Mouse (Mus musculus): Measurements from ENCODE around the gene Dupd1. TPM values are rescaled to one million over a fixed set of nuclear protein-coding genes. Genes with fewer than 3 reads are reported as not detected.

The Dupd1 gene
- 0.13 and 0.18 TPM in 2 replicates for polyA plus RNA-seq (2015; fragmentation: Nextera tagmentation; extraction: Ambion mirVana)

DNA sequence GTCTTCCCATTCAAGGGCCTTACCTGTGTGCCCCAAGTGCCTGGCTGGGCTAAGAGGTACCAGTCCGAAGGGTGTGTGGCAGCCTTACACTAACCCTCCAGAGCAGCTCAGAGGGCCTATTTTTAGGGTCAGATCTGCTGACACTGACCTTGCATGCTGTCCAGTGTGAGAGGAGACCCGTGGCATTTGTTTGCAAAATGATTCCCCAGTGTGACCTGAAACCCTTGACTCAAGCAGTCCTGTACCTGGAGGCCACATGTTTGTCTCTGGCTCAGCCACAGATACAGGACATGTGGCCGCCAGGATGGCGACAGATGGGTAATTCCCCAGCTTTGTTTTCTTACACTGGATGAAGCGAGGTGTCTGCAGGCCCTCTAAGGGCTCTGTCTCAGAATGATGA lies at the start of gene Dupd1:
Gene Dupd1 (minus strand): TSS at position 91 of the 400 bp plus-strand sequence.
- Histone ChIP-seq H3K4me1 (replicated peaks) (peaks cover 2% of the 10 kb centered on the region), H3K27me3 (no peaks in the 10 kb centered on the region), H3K4me3 (replicated peaks) (no peak within 1 kb of the TSS), H3K36me3 (no peaks in the 10 kb centered on the region), H3K9ac (replicated peaks) (no peak within 1 kb of the TSS), H3K4me2 (replicated peaks) (no peak within 1 kb of the TSS), H3K9me3 (no peaks in the 10 kb centered on the region), H3K27ac (no peak within 1 kb of the TSS)
- WGBS, result 81% methylated on average over 5 of the region's 5 CpGs
- no peak for ATAC-seq

DNA sequence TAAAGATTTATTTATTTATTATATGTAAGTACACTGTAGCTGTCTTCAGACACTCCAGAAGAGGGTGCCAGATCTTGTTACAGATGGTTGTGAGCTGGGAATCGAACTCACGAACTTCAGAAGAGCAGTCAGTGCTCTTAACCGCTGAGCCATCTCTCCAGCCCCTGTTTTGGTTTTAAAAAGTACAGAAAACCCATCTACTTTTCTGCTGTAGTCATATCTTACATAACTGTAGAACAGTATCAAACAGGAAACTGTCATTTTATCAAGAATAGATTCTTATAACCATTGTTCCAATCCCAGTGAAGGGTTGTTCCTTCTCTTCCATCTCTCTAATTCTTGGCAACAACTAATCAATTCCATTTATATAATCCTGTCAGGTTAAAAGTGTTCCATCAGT lies 49.4 kb upstream of the Dupd1 start:
- no peak for ATAC-seq
- H3K27ac ChIP-seq, result no peak overlapping the region
- H3K4me2 ChIP-seq (replicated peaks), result no peak overlapping the region
- H3K9me3 ChIP-seq, result no peaks in the 10 kb centered on the region
- H3K36me3 ChIP-seq, result no peaks in the 10 kb centered on the region
- no peak overlapping the region for H3K4me3 ChIP-seq (replicated peaks)
- H3K4me1 ChIP-seq (replicated peaks), result peaks cover 8% of the 10 kb centered on the region
- 96% methylated on average over 3 of the region's 3 CpGs for WGBS
- H3K9ac ChIP-seq (replicated peaks), result no peak overlapping the region
- H3K27me3 ChIP-seq, result no peaks in the 10 kb centered on the region

DNA sequence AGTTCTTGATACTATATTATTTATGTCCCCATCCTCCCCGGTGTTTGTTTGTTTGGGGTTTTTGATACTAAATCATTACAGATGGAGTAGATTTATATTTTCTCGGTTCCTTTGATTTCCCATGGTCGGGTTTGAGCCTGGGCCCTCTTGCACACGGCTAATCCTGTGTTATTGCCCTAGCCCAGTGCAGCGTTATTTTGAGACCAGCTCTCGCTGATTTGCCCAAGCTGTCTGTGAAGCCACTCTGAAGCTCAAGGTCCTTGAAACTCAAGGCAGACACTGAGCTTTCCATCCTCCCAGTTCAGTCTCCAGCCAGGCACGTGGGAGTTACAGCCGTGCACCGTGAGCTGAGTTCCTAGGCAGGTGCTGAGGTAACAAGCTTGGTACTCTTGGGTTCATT lies 47.2 kb upstream of the Dupd1 start:
- no peak overlapping the region for H3K4me3 ChIP-seq (replicated peaks)
- no peak overlapping the region for H3K9ac ChIP-seq (replicated peaks)
- no peak for ATAC-seq
- 93% methylated on average over 9 of the region's 9 CpGs for WGBS
- H3K4me1 ChIP-seq (replicated peaks), result no peaks in the 10 kb centered on the region
- no peaks in the 10 kb centered on the region for H3K9me3 ChIP-seq
- H3K4me2 ChIP-seq (replicated peaks), result no peak overlapping the region
- H3K27ac ChIP-seq, result no peak overlapping the region
- H3K36me3 ChIP-seq, result no peaks in the 10 kb centered on the region
- H3K27me3 ChIP-seq, result no peaks in the 10 kb centered on the region

DNA sequence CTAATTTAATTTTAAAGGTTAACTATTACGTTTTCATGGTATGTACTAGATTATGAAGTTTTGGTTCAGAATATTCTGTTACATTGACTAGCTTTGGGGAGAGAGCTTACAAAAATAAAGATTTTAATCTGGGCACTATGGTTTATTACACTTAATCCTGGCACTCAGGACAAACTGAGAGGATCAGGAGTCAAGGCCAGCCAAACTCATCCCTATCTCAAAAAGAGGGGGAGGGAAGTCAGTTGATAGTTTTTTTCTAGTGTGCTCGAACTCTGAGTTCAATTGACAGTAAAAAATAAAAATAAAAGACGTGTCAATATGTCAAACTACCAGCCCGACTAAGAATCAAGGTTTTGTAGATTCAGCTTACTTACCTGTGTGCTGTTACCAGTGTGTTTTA lies 39.0 kb upstream of the Dupd1 start:
- no peaks in the 10 kb centered on the region for H3K27me3 ChIP-seq
- no peak overlapping the region for H3K27ac ChIP-seq
- no peak for ATAC-seq
- H3K9ac ChIP-seq (replicated peaks), result no peak overlapping the region
- no peak overlapping the region for H3K4me3 ChIP-seq (replicated peaks)
- no peak overlapping the region for H3K4me2 ChIP-seq (replicated peaks)
- peaks cover 19% of the 10 kb centered on the region for H3K4me1 ChIP-seq (replicated peaks)
- H3K9me3 ChIP-seq, result no peaks in the 10 kb centered on the region
- 89% methylated on average over 4 of the region's 4 CpGs for WGBS
- H3K36me3 ChIP-seq, result no peaks in the 10 kb centered on the region

DNA sequence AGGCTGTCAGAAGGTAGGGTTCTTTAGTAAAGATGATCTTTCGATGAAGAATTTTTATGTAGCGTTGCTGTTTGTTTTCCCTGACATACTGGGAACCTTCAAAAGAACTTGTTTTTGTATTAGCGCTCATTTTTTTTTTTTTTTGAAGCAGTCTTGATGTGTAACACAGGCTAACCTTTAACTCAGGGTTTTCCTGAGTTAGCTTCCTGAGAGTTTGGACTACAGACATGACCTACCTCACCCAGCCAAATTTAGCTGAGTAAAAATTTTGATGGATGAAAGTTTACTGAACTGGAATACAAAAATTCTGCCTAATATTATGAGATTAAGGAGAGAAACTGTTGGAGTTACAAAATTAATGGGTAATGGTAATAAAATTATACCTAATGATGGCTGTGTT lies 38.0 kb upstream of the Dupd1 start:
- Histone ChIP-seq H3K9ac (replicated peaks) (peak overlapping the region; percentile 92), H3K4me1 (replicated peaks) (peaks cover 19% of the 10 kb centered on the region), H3K36me3 (no peaks in the 10 kb centered on the region), H3K27ac (no peak overlapping the region), H3K9me3 (no peaks in the 10 kb centered on the region), H3K27me3 (no peaks in the 10 kb centered on the region), H3K4me2 (replicated peaks) (peak overlapping the region; percentile 72), H3K4me3 (replicated peaks) (peak overlapping the region; percentile 90)
- ATAC-seq, result no peak
- 87% methylated on average over 3 of the region's 3 CpGs for WGBS

DNA sequence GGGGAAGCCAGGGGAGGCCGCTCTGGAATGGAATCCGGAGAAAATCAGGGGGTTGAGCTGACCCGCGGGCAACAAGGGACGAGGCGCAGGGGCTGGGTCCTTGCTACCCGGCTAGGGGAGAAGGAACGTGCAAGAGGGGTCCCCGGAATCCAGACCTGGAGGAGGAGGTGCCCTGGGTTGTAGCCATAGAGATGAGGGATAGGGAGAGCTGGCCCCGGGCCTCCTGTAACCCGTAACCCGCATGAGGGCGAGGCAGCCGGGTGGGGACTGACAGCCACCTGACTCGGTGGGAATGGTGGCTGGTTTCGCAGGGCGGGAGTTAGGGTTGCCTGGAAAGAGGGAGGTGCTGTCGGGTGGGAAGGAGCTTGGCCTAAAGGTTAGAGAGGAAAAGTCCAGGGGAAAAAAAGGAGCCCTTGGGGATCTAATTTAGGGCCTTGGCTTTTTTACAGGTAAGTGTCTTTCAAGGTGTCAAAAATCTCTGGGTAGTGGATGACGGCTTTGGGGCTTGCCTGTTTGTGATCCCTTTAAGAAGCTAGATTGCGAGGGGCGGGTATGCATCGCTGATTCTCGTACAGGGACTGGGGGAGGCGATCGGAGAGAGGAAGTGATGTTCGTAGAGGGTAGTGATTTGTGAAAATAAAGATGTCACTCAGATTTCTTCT lies 36.6 kb upstream of the Dupd1 start, which contains the start of gene Dusp13:
Gene Dusp13 (minus strand): TSS at position 301 of the 662 bp plus-strand sequence.
- peak; percentile 84 for ATAC-seq
- Histone ChIP-seq H3K9ac (replicated peaks) (peak within 1 kb of the TSS; percentile 92), H3K4me2 (replicated peaks) (peak within 1 kb of the TSS; percentile 72), H3K27me3 (no peaks in the 10 kb centered on the region), H3K9me3 (no peaks in the 10 kb centered on the region), H3K27ac (peak within 1 kb of the TSS; percentile 92), H3K4me1 (replicated peaks) (peaks cover 19% of the 10 kb centered on the region), H3K36me3 (no peaks in the 10 kb centered on the region), H3K4me3 (replicated peaks) (peak within 1 kb of the TSS; percentile 90)
- 0% methylated on average over 26 of the region's 26 CpGs for WGBS

DNA sequence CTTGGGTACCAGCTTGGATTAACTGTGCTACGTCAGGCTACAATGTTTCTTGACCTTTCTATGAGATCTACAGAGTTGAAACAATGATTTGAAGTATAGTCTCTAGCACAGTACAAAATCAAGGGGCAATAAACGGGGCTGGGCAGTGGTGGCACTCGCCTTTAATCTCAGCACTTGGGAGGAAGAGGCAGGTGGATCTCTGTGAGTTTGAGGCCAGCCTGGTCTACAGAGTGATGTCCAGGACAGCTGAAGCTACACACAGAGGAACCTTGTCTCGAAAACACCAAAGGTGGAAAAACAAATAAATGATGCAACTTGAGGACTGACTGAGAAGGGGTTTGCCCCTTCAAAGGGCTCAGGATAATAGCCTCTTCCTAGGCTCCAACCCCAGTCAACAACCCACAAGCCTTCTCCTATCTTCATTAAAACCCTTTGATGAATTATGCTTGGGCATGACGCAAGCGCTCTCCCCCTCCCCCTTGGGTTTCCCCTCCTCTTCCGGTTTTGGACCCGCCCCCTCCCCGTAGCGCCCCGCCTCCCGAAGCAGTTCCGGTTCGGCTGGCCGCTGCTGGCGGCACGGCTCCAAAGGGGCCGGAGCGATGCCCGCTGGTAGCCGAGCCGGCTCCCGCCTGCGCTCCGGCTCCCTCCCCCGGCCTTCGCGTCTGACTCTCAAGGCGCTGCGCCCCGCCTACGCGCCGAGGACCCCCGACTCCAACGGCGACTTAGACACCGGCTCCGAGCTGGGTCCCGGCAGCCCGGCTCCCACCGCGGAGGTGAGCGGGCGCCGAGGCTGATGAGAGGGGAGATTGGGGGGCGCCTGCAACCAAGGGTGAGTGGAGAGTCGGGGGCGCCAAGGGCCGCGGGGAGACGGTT lies 35.9 kb upstream of the Dupd1 start, which contains the start of gene Samd8:
Gene Samd8 (plus strand): TSS at position 524 of the 873 bp plus-strand sequence.
- Histone ChIP-seq H3K4me2 (replicated peaks) (peak within 1 kb of the TSS; percentile 72), H3K27me3 (no peaks in the 10 kb centered on the region), H3K9ac (replicated peaks) (peak within 1 kb of the TSS; percentile 92), H3K9me3 (no peaks in the 10 kb centered on the region), H3K4me1 (replicated peaks) (peaks cover 19% of the 10 kb centered on the region), H3K4me3 (replicated peaks) (peak within 1 kb of the TSS; percentile 90), H3K36me3 (no peaks in the 10 kb centered on the region), H3K27ac (peak within 1 kb of the TSS; percentile 92)
- 7% methylated on average over 52 of the region's 52 CpGs for WGBS
- ATAC-seq, result peak; percentile 88

DNA sequence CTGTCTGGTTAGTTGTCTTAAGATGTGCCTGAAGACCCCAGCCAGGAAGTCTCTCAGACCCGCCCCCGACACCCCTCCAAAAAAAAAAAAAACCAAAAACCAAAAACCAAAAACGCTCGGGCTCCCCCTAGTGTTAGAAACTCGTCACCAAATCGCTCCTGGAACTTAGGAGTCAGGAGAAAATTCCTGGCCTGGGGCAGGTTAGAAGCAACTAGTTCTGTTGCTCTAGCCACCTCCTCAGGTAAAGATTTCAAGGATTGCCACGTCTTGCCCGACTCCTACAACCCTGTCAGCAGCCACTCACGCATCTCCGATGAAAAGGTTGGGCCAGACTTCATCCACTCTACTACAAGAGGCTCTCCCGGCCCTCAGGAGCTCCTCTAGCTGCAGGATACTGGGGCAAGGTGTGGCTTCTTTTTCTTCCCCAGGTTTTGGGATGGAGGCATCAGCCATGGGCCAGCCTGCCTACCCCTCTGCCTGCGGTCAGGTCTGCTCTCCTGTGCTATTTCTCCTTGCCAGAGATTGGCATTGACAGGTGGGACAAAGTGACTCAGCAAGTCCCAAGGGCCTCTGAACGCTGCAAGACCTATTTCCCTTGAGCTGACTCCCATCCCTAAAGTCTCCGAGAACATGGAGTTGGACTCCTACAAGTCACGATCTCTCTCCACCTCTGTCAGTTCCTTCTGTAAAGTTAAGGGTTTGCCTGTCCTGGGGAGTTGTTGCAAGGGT lies 33.9 kb upstream of the Dupd1 start:
- H3K4me2 ChIP-seq (replicated peaks), result no peak overlapping the region
- H3K27ac ChIP-seq, result no peak overlapping the region
- no peak overlapping the region for H3K4me3 ChIP-seq (replicated peaks)
- peaks cover 19% of the 10 kb centered on the region for H3K4me1 ChIP-seq (replicated peaks)
- no peaks in the 10 kb centered on the region for H3K27me3 ChIP-seq
- ATAC-seq, result no peak
- H3K36me3 ChIP-seq, result no peaks in the 10 kb centered on the region
- WGBS, result 45% methylated on average over 15 of the region's 15 CpGs
- H3K9me3 ChIP-seq, result no peaks in the 10 kb centered on the region
- no peak overlapping the region for H3K9ac ChIP-seq (replicated peaks)

DNA sequence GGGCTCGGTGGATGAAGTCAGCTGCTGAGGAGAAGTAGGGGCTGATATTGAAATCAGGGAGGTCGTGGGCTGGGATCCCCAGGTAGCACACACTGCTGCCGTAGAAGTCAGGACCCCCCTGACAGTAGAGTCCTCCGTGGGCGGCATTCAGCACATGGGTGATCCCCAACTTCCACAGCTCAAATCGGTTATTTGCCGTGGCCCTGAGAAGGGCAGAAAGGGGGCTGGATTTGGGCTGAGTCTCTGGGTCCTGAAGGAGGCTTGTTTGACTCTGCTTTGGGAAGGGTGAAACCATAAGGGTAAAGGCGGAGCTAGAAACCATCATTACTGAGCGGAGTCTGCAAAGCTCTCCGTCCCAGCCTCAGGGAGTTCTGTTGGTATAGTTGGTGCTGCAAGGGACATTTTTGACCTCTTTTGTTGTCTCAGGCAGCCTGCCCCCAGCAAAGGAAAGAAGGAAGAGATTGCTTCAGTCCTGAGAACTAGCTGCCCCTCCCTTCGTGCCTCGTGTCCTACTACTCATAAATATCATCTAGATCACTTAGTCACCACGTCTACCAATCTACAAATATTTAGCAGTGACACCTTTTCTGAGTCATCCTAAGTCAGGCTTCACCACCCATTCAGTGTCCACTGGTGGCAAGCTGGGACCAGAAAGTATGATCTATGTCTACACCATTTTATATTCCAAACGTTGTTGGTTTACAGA lies 33.2 kb upstream of the Dupd1 start:
- H3K9me3 ChIP-seq, result no peaks in the 10 kb centered on the region
- no peak overlapping the region for H3K4me3 ChIP-seq (replicated peaks)
- peaks cover 14% of the 10 kb centered on the region for H3K4me1 ChIP-seq (replicated peaks)
- no peak overlapping the region for H3K9ac ChIP-seq (replicated peaks)
- H3K27ac ChIP-seq, result no peak overlapping the region
- H3K27me3 ChIP-seq, result no peaks in the 10 kb centered on the region
- H3K36me3 ChIP-seq, result no peaks in the 10 kb centered on the region
- no peak overlapping the region for H3K4me2 ChIP-seq (replicated peaks)
- 80% methylated on average over 14 of the region's 14 CpGs for WGBS
- ATAC-seq, result no peak

DNA sequence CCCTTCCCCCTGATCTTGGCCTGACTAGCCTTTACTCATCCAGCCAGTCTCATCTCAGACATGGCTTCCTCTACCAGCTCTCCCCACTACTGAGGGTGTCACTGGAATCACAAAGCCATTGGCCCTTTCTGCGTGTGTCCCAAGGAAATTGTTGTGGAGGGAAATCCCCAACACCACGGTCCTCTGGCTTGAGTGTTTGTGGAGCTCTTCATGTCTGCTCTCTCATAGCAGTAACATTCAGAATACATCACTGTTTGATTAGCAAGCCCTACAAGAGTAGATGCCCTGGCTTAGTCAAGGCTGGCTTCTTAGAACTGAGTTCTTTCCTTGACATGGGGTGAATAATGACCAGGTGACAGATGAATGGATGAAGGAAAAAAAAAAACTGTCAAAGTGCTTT lies 32.5 kb upstream of the Dupd1 start:
- Histone ChIP-seq H3K4me2 (replicated peaks) (no peak overlapping the region), H3K4me3 (replicated peaks) (no peak overlapping the region), H3K27me3 (no peaks in the 10 kb centered on the region), H3K4me1 (replicated peaks) (peaks cover 8% of the 10 kb centered on the region), H3K27ac (no peak overlapping the region), H3K36me3 (no peaks in the 10 kb centered on the region), H3K9ac (replicated peaks) (no peak overlapping the region), H3K9me3 (no peaks in the 10 kb centered on the region)
- WGBS, result 92% methylated on average over 2 of the region's 2 CpGs
- no peak for ATAC-seq

DNA sequence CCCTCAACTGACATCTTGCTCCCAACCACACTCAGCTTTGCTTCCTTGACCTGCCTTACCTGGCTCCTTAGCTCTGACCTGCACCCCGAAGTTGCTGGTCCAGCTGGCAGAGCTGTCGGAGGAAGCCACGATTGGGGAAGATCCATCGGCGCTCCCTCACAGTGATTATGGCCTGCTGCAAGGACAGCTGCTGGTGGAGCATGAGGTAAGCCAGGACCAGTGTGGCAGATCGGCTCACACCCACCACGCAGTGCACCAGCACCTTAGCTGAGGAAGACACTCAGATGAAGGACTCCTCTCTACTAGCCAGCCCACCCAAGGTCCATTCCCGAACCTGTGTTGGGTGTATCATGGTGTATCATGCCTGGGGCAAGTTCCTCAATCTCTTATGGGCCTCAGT lies 31.9 kb upstream of the Dupd1 start:
- ATAC-seq, result no peak
- 0 out of 2 replicates have a peak, but pooled peaks cover 2% of the 10 kb centered on the region for H3K4me1 ChIP-seq (replicated peaks)
- H3K9me3 ChIP-seq, result no peaks in the 10 kb centered on the region
- H3K4me2 ChIP-seq (replicated peaks), result no peak overlapping the region
- peaks cover 2% of the 10 kb centered on the region; the same call in 1 of the 2 replicates for H3K27me3 ChIP-seq
- no peak overlapping the region; the same call in 1 of the 2 replicates for H3K9ac ChIP-seq (replicated peaks)
- no peak overlapping the region for H3K4me3 ChIP-seq (replicated peaks)
- 91% methylated on average over 8 of the region's 8 CpGs for WGBS
- no peaks in the 10 kb centered on the region for H3K36me3 ChIP-seq
- no peak overlapping the region for H3K27ac ChIP-seq

Data from midbrain, embryonic 13.5 days (tissue).